Comparison of ENCODE assay signal across 15 mouse cellular contexts in genomic region chr16:95675212-95675611, GRCm38 (mm10). TPM values are rescaled to one million over a fixed set of nuclear protein-coding genes. Genes with fewer than 3 reads are reported as not detected.
A peak's percentile ranks its signal among the peaks of the same experiment; 100 is the strongest.
DNase-seq lines count a peak whose midpoint lies in the region; ATAC-seq lines count a peak whose summit lies in the region.
"Had no signal": no experiment of that assay in that cellular context is flagged by ENCODE, and none has a peak within 500 bp of the region (broad histone marks: within the 10 kb centered on the region; RNA-seq: fewer than 3 reads in every experiment).

No protein-coding gene starts in this region.

- H3K27ac ChIP-seq in kidney, embryonic 16.5 days (ENCODE audit: low read length), result no peak overlapping the region
- peak overlapping the region; percentile 22; the same call in 1 of the 2 replicates for H3K27ac ChIP-seq in embryonic facial prominence, embryonic 13.5 days
- peak overlapping the region; percentile 2; the same call in 1 of the 2 replicates for H3K27ac ChIP-seq in limb, embryonic 12.5 days
- H3K27ac ChIP-seq in midbrain, embryonic 11.5 days (ENCODE audit: low read depth, low read length), result no peak overlapping the region
- no peak overlapping the region for H3K27ac ChIP-seq in liver, embryonic 11.5 days (ENCODE audit: low read depth, low read length)
- H3K27ac ChIP-seq: hindbrain, embryonic 15.5 days; kidney, postnatal 0 days; neural tube, embryonic 15.5 days had no signal

- no peaks in the 10 kb centered on the region for H3K9me3 ChIP-seq in kidney, embryonic 16.5 days (ENCODE audit: low read length)
- no peaks in the 10 kb centered on the region for H3K9me3 ChIP-seq in embryonic facial prominence, embryonic 13.5 days
- H3K9me3 ChIP-seq in limb, embryonic 12.5 days, result no peaks in the 10 kb centered on the region
- H3K9me3 ChIP-seq in midbrain, embryonic 11.5 days (ENCODE audit: control insufficient read depth, low read length), result no peaks in the 10 kb centered on the region
- no peaks in the 10 kb centered on the region for H3K9me3 ChIP-seq in liver, embryonic 11.5 days (ENCODE audit: control insufficient read depth, low read length)
- H3K9me3 ChIP-seq: hindbrain, embryonic 15.5 days; neural tube, embryonic 15.5 days had no signal

- no peak overlapping the region for H3K9ac ChIP-seq in kidney, embryonic 16.5 days (replicated peaks; ENCODE audit: low read length)
- H3K9ac ChIP-seq in embryonic facial prominence, embryonic 13.5 days, result no peak overlapping the region
- no peak overlapping the region for H3K9ac ChIP-seq in limb, embryonic 12.5 days (replicated peaks)
- H3K9ac ChIP-seq in midbrain, embryonic 11.5 days (ENCODE audit: low read length), result no peak overlapping the region
- no peak overlapping the region for H3K9ac ChIP-seq in liver, embryonic 11.5 days (ENCODE audit: low read depth, low read length)
- H3K9ac ChIP-seq: hindbrain, embryonic 15.5 days; liver, postnatal 0 days; neural tube, embryonic 15.5 days had no signal

- no peaks in the 10 kb centered on the region for H3K27me3 ChIP-seq in kidney, embryonic 16.5 days (ENCODE audit: insufficient read depth, low read length)
- no peaks in the 10 kb centered on the region for H3K27me3 ChIP-seq in embryonic facial prominence, embryonic 13.5 days
- H3K27me3 ChIP-seq in limb, embryonic 12.5 days, result peaks cover 5% of the 10 kb centered on the region; the same call in 1 of the 2 replicates
- no peaks in the 10 kb centered on the region for H3K27me3 ChIP-seq in midbrain, embryonic 11.5 days (ENCODE audit: control insufficient read depth, insufficient read depth, low read length)
- no peaks in the 10 kb centered on the region for H3K27me3 ChIP-seq in liver, embryonic 11.5 days (replicated peaks; ENCODE audit: control insufficient read depth, insufficient read depth, low read length)
- H3K27me3 ChIP-seq: hindbrain, embryonic 15.5 days; neural tube, embryonic 15.5 days; Patski had no signal

- no peak for DNase-seq in kidney, postnatal 36 days
- DNase-seq in midbrain, embryonic 11.5 days (ENCODE audit: low spot score, missing footprints), result no peak
- DNase-seq in liver, embryonic 11.5 days (ENCODE audit: low spot score), result no peak
- DNase-seq: liver, postnatal 0 days; retina, postnatal 1 day; spleen, adult 18-20 months; thymus, adult 18-20 months had no signal

- H3K4me2 ChIP-seq in kidney, embryonic 16.5 days (replicated peaks; ENCODE audit: low read depth, low read length), result no peak overlapping the region; the same call in 1 of the 2 replicates
- no peak overlapping the region for H3K4me2 ChIP-seq in embryonic facial prominence, embryonic 13.5 days
- H3K4me2 ChIP-seq in limb, embryonic 12.5 days, result no peak overlapping the region
- H3K4me2 ChIP-seq in midbrain, embryonic 11.5 days, result no peak overlapping the region
- H3K4me2 ChIP-seq in liver, embryonic 11.5 days, result no peak overlapping the region
- H3K4me2 ChIP-seq: hindbrain, embryonic 15.5 days; neural tube, embryonic 15.5 days had no signal

- H3K4me1 ChIP-seq in kidney, embryonic 16.5 days (ENCODE audit: insufficient read depth, low read length), result peaks cover 6% of the 10 kb centered on the region; the same call in 1 of the 2 replicates
- H3K4me1 ChIP-seq in embryonic facial prominence, embryonic 13.5 days, result peaks cover 17% of the 10 kb centered on the region
- peaks cover 19% of the 10 kb centered on the region for H3K4me1 ChIP-seq in limb, embryonic 12.5 days (replicated peaks)
- H3K4me1 ChIP-seq in midbrain, embryonic 11.5 days (ENCODE audit: control insufficient read depth, insufficient read depth, low read length), result no peaks in the 10 kb centered on the region
- 0 out of 2 replicates have a peak, but pooled peaks cover 2% of the 10 kb centered on the region for H3K4me1 ChIP-seq in liver, embryonic 11.5 days (replicated peaks; ENCODE audit: control insufficient read depth, insufficient read depth, low read length)
- H3K4me1 ChIP-seq: hindbrain, embryonic 15.5 days; neural tube, embryonic 15.5 days had no signal

- no peak overlapping the region for H3K4me3 ChIP-seq in kidney, embryonic 16.5 days (ENCODE audit: low read length)
- H3K4me3 ChIP-seq in embryonic facial prominence, embryonic 13.5 days, result no peak overlapping the region
- no peak overlapping the region for H3K4me3 ChIP-seq in limb, embryonic 12.5 days (replicated peaks)
- no peak overlapping the region for H3K4me3 ChIP-seq in midbrain, embryonic 11.5 days (ENCODE audit: low read depth, low read length)
- no peak overlapping the region for H3K4me3 ChIP-seq in liver, embryonic 11.5 days (ENCODE audit: low read depth, low read length)
- H3K4me3 ChIP-seq: hindbrain, embryonic 15.5 days; neural tube, embryonic 15.5 days had no signal

- no peaks in the 10 kb centered on the region for H3K36me3 ChIP-seq in kidney, embryonic 16.5 days (ENCODE audit: insufficient read depth, low read length)
- H3K36me3 ChIP-seq in embryonic facial prominence, embryonic 13.5 days, result no peaks in the 10 kb centered on the region
- H3K36me3 ChIP-seq in limb, embryonic 12.5 days, result no peaks in the 10 kb centered on the region
- no peaks in the 10 kb centered on the region for H3K36me3 ChIP-seq in midbrain, embryonic 11.5 days (ENCODE audit: control insufficient read depth, insufficient read depth, low read length)
- no peaks in the 10 kb centered on the region for H3K36me3 ChIP-seq in liver, embryonic 11.5 days (ENCODE audit: control insufficient read depth, insufficient read depth, low read length)
- H3K36me3 ChIP-seq: hindbrain, embryonic 15.5 days; neural tube, embryonic 15.5 days had no signal

- 35% methylated on average over 11 of the region's 11 CpGs for WGBS in kidney, embryonic 16.5 days
- 46% methylated on average over 11 of the region's 11 CpGs for WGBS in embryonic facial prominence, embryonic 13.5 days
- WGBS in limb, embryonic 12.5 days, result 47% methylated on average over 11 of the region's 11 CpGs
- 78% methylated on average over 11 of the region's 11 CpGs for WGBS in midbrain, embryonic 11.5 days
- 61% methylated on average over 11 of the region's 11 CpGs for WGBS in liver, embryonic 11.5 days

- peak; percentile 49; the same call in 1 of the 2 replicates for ATAC-seq in kidney, embryonic 16.5 days (ENCODE audit: low FRiP score, low TSS enrichment)
- ATAC-seq in embryonic facial prominence, embryonic 13.5 days (ENCODE audit: insufficient number of reproducible peaks, insufficient read depth, low FRiP score, low TSS enrichment, low read depth), result no peak
- no peak for ATAC-seq in limb, embryonic 12.5 days (ENCODE audit: insufficient number of reproducible peaks, insufficient read depth, low FRiP score, low TSS enrichment, low read depth)
- ATAC-seq in activated CD4-positive, CD25-positive, alpha-beta regulatory T cell, adult 4 months, result no peak
- ATAC-seq in midbrain, embryonic 11.5 days (ENCODE audit: low FRiP score), result no peak
- ATAC-seq in liver, embryonic 11.5 days (replicated peaks; ENCODE audit: low FRiP score), result no peak

RNA-seq across cellular contexts. Expression of gene Ets2, which starts 26.7 kb away (rescaled TPM):
- 69.3 and 72.7 TPM in 2 replicates for polyA plus RNA-seq in kidney, embryonic 16.5 days (2015; fragmentation: Nextera tagmentation; extraction: Ambion mirVana)
- 74.7 and 87.7 TPM in 2 replicates for polyA plus RNA-seq in embryonic facial prominence, embryonic 13.5 days (2015; fragmentation: Nextera tagmentation; extraction: Ambion mirVana)
- 123 and 124 TPM in 2 replicates for polyA plus RNA-seq in limb, embryonic 12.5 days (2016; fragmentation: Nextera tagmentation; extraction: Ambion mirVana)
- polyA plus RNA-seq in activated CD4-positive, CD25-positive, alpha-beta regulatory T cell, adult 4 months (2017; shearing (Covaris generic)), result 1 to 10 TPM; 4.2 to 4.3 TPM
- 13.7 and 16.6 TPM in 2 replicates for polyA plus RNA-seq in midbrain, embryonic 11.5 days (2014; fragmentation: Nextera tagmentation; extraction: Ambion mirVana)
- 29.8 and 30.6 TPM in 2 replicates for polyA plus RNA-seq in liver, embryonic 11.5 days (2014; fragmentation: Nextera tagmentation; extraction: Ambion mirVana)

Comparison
In these comparisons a context has a peak if more than half of its experiments do, and no peak if none do; other contexts are left out.
1. H3K27ac ChIP-seq: peak in embryonic facial prominence, embryonic 13.5 days (single experiment) and limb, embryonic 12.5 days (single experiment); none in kidney, embryonic 16.5 days (single experiment), midbrain, embryonic 11.5 days (single experiment) and liver, embryonic 11.5 days (single experiment).